Mouse (Mus musculus) spleen, adult 2 months (tissue): ENCODE data around the gene Gpr137b. TPM values are rescaled to one million over a fixed set of nuclear protein-coding genes. Genes with fewer than 3 reads are reported as not detected.
"Not testable (repeated sequence)": the region's sequence is repeated elsewhere in the genome, so short reads cannot be mapped to it uniquely, and the experiment has no call there.

Experiments used
- DNase-seq, 2 experiments: peaks; one replicate each; pipeline versions ENCODE4 v3.0.0 to v3.0.0-alpha.2; 2012 to 2021; ENCODE audit warnings: low spot score in 2 of 2, low read depth in 1 of 2
- H3K27ac ChIP-seq: fragments of 200-500 bp; 2 replicates; pipeline ENCODE4 v1.5.1; 2012; ENCODE audit warnings: low read length, inconsistent platforms; ENCODE audit not compliant: insufficient read depth
- H3K27me3 ChIP-seq: fragments of 200-500 bp; 2 replicates; pipeline ENCODE4 v1.6.1; 2012; ENCODE audit warnings: mild to moderate bottlenecking, moderate library complexity, low read length, inconsistent platforms; ENCODE audit not compliant: control insufficient read depth, insufficient read depth
- H3K36me3 ChIP-seq: fragments of 200-500 bp; 2 replicates; pipeline ENCODE4 v1.6.1; 2012; ENCODE audit warnings: mild to moderate bottlenecking, low read length, inconsistent platforms; ENCODE audit not compliant: control insufficient read depth, insufficient read depth
- H3K4me1 ChIP-seq: fragments of 200-500 bp; 2 replicates; pipeline ENCODE4 v1.6.1; 2011; ENCODE audit warnings: inconsistent platforms; ENCODE audit not compliant: control insufficient read depth, insufficient read depth, insufficient read length
- H3K4me3 ChIP-seq: fragments of 200-500 bp; 2 replicates; pipeline ENCODE4 v1.5.1; 2011; ENCODE audit warnings: mild to moderate bottlenecking, inconsistent platforms; ENCODE audit not compliant: insufficient read depth, insufficient read length; ENCODE audit errors: extremely low read depth
- CTCF ChIP-seq: fragments of 200-500 bp; IDR thresholded peaks from 2 replicates; pipeline ENCODE4 v1.5.1; 2011; ENCODE audit warnings: mild to moderate bottlenecking, inconsistent platforms; ENCODE audit not compliant: insufficient read depth, insufficient read length, insufficient replicate concordance; ENCODE audit errors: extremely low read depth
- POLR2A ChIP-seq: fragments of 200-500 bp; IDR thresholded peaks from 2 replicates; pipeline ENCODE4 v1.6.1; 2011; ENCODE audit warnings: low read depth, low read length, inconsistent platforms
- WGBS: fragments of 180-500 bp; shearing (Covaris S2); methylation state at CpG from one replicate; pipeline ENCODE4 v1.1.7; 2018; 5-methylcytosine and 5-hydroxymethylcytosine counted together
- polyA plus RNA-seq: library from polyadenylated mRNA; depleted of rRNA; stranded (reverse); fragments of >200 nt; gene quantifications from 2 replicates; pipeline ENCODE4 v1.2.3, GENCODE M21; 2012

The Gpr137b gene
- polyA plus RNA-seq, 1 experiment: 64.4 TPM

GRCm38 (mm10) chr13:13377180-13377579, 16.6 kb downstream of the Gpr137b start:
- 91% methylated on average over 5 of the region's 5 CpGs for WGBS
- DNase-seq: no peak
- Histone ChIP-seq H3K4me3 (no peak overlapping the region), H3K4me1 (peaks cover 2% of the 10 kb centered on the region; the same call in 1 of the 2 replicates), H3K27me3 (no peaks in the 10 kb centered on the region), H3K27ac (no peak overlapping the region), H3K36me3 (no peaks in the 10 kb centered on the region)
- TF ChIP-seq POLR2A: no peak
- no peak for TF ChIP-seq CTCF

- not testable (repeated sequence) for H3K4me1 ChIP-seq, H3K4me3 ChIP-seq, H3K36me3 ChIP-seq, H3K27ac ChIP-seq, H3K27me3 ChIP-seq, DNase-seq
- WGBS: 74% methylated on average over 6 of the region's 6 CpGs
Observed at GRCm38 (mm10) chr13:13373965-13374364, 19.8 kb downstream of the Gpr137b start.

- H3K4me1 ChIP-seq, H3K27me3 ChIP-seq, H3K4me3 ChIP-seq, H3K27ac ChIP-seq, H3K36me3 ChIP-seq: not testable (repeated sequence)
- peak in 1 of 2 experiments; percentile 54 for DNase-seq
- WGBS: 49% methylated on average over 7 of the region's 7 CpGs
Observed at GRCm38 (mm10) chr13:13371436-13371835, 22.4 kb downstream of the Gpr137b start.

- H3K27me3 ChIP-seq, H3K4me1 ChIP-seq, DNase-seq, H3K4me3 ChIP-seq, H3K27ac ChIP-seq, H3K36me3 ChIP-seq: not testable (repeated sequence)
- 94% methylated on average over 2 of the region's 2 CpGs for WGBS
Observed at GRCm38 (mm10) chr13:13366371-13366770, 27.4 kb downstream of the Gpr137b start.

GRCm38 (mm10) chr13:13363536-13363935, 30.3 kb downstream of the Gpr137b start:
- not testable (repeated sequence) for H3K27me3 ChIP-seq, H3K4me1 ChIP-seq, H3K4me3 ChIP-seq, DNase-seq, H3K36me3 ChIP-seq, H3K27ac ChIP-seq
- 96% methylated on average over 7 of the region's 7 CpGs for WGBS

GRCm38 (mm10) chr13:13362261-13362660, 31.6 kb downstream of the Gpr137b start:
- H3K36me3 ChIP-seq, H3K27ac ChIP-seq, DNase-seq, H3K4me3 ChIP-seq, H3K4me1 ChIP-seq, H3K27me3 ChIP-seq: not testable (repeated sequence)
- 95% methylated on average over 6 of the region's 6 CpGs for WGBS

GRCm38 (mm10) chr13:13360045-13360444, 33.8 kb downstream of the Gpr137b start:
- H3K27me3 ChIP-seq, DNase-seq, H3K36me3 ChIP-seq, H3K4me1 ChIP-seq, H3K27ac ChIP-seq, H3K4me3 ChIP-seq: not testable (repeated sequence)
- WGBS: 79% methylated on average over 4 of the region's 4 CpGs

GRCm38 (mm10) chr13:13358602-13359001, 35.2 kb downstream of the Gpr137b start:
- H3K4me3 ChIP-seq, H3K4me1 ChIP-seq, H3K27ac ChIP-seq, H3K27me3 ChIP-seq, H3K36me3 ChIP-seq, DNase-seq: not testable (repeated sequence)
- WGBS: 87% methylated on average over 7 of the region's 7 CpGs

- H3K4me1 ChIP-seq, DNase-seq, H3K27me3 ChIP-seq, H3K36me3 ChIP-seq, H3K27ac ChIP-seq, H3K4me3 ChIP-seq: not testable (repeated sequence)
- WGBS: 83% methylated on average over 8 of the region's 8 CpGs
Observed at GRCm38 (mm10) chr13:13358097-13358496, 35.7 kb downstream of the Gpr137b start.

- not testable (repeated sequence) for H3K27me3 ChIP-seq, H3K36me3 ChIP-seq, H3K27ac ChIP-seq, DNase-seq, H3K4me1 ChIP-seq, H3K4me3 ChIP-seq
- WGBS: 82% methylated on average over 4 of the region's 4 CpGs
Observed at GRCm38 (mm10) chr13:13352113-13352512, 41.7 kb downstream of the Gpr137b start.

- not testable (repeated sequence) for H3K27ac ChIP-seq, H3K4me1 ChIP-seq, H3K27me3 ChIP-seq, DNase-seq, H3K36me3 ChIP-seq, H3K4me3 ChIP-seq
- 84% methylated on average over 7 of the region's 7 CpGs for WGBS
Observed at GRCm38 (mm10) chr13:13350681-13351080, 43.1 kb downstream of the Gpr137b start.
